Mouse (Mus musculus) urinary bladder, adult 2 months (tissue): ENCODE results near the gene Comp. TPM values are rescaled to one million over a fixed set of nuclear protein-coding genes. Genes with fewer than 3 reads are reported as not detected.

Experiments used
- DNase-seq: peaks from one replicate; pipeline ENCODE4 v3.0.0; 2022; ENCODE audit warnings: low spot score
- polyA plus RNA-seq: library from polyadenylated mRNA; depleted of rRNA; stranded (reverse); fragments of >200 nt; gene quantifications from 2 replicates; pipeline ENCODE4 v1.2.3, GENCODE M21; 2012

Comp gene
- polyA plus RNA-seq, 1 experiment: 0.23 TPM

- no peak for DNase-seq
Measured at GRCm38 (mm10) chr8:70397611-70398563, 24.5 kb downstream of the Comp start.

GRCm38 (mm10) chr8:70404212-70404611, 30.9 kb downstream of the Comp start:
- no peak for DNase-seq

GRCm38 (mm10) chr8:70405189-70405588, 31.8 kb downstream of the Comp start:
- DNase-seq: no peak

- DNase-seq: no peak
Measured at GRCm38 (mm10) chr8:70406427-70407069, 33.2 kb downstream of the Comp start.

DNA sequence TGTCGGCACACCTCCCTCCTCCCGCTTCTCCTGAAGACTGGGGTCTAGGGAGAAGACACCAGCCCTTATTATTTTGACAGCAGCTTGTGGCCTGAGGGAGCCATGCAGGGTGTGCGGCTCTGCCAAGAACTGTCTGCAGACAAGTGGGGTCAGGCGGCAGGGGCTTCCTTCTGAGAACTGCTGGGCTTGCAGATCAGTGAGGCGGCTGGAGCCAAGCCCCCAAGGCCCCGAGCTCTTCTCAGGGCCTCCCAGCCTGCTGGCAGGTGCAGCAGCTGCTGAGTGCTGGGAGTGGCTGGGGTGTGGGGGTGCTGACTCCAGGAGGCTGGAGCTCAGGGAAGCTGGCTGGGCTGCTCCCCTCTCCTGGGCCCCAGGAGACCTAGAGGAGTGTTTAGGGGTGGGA, 34.9 kb downstream of the Comp start:
- no peak for DNase-seq

DNA sequence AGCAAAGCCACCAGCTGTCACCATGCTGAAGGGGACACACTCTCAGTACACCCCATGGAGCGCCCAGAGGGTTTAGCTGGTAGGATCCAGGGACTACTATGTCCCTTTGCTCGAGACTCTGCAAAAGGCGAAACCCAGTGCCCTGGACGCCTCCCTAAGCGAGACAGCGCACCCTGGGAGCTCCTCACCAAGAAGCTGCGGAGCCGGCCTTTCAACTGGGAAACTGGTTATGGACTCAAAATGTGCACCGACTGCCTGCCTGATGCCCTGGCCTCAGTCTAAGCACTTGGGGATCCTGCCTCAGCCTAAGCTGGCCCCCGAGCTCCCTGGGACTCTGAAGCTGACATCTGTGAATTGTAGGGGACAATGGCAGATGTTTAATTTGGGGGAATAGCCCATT, 35.7 kb downstream of the Comp start:
- DNase-seq: no peak

DNA sequence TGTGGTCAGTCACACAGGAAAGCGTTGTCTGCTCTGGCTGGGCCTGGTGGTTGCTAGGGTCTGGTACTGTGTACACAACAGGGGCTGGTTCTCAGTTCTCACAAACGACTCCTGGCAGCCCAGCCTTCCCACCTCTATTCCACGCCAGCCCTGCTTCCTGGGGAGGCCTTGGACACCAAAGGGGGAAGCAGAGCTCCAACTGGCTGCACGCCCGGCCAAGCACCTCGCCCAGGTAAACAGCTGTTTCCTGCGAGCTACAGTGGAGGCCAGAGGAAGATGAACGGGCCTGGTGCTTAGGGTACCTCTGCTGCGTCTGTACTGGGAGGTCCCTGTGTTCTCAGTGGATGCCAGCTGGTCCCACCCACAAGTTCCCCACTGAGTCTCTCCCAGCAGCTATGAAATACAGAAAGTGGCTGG, 36.1 kb downstream of the Comp start:
- DNase-seq: no peak

GRCm38 (mm10) chr8:70410281-70410680, 36.9 kb downstream of the Comp start:
- DNase-seq: no peak

DNA sequence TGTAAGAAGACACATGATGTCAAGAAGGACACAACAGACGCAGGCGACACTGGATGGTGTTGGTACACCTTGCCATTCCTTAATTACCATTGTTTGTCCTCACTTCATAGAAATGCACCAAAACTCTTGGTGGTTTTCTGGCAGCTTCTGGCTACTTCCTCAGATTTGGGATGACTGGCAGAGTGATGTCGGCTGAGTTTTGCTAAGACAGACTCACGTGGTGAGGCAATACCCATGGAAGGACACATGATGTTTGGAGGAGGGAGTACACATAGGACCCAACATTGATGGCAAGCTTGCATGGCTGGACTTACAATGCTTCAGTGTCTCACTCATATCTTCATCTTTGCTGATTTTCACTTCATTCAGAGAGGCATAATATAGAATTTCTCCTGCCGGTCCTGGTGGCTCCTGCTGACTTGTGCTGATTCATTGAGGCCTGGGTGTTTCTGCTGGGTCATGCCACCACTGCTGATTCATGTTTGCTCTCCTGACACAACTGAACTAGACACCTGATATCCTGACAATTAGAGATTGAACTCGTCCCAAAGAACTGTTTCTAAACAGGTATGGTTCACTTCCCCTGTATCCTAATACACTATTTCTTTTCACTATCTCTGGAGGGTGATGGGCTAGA, 41.1 kb downstream of the Comp start:
- no peak for DNase-seq

DNA sequence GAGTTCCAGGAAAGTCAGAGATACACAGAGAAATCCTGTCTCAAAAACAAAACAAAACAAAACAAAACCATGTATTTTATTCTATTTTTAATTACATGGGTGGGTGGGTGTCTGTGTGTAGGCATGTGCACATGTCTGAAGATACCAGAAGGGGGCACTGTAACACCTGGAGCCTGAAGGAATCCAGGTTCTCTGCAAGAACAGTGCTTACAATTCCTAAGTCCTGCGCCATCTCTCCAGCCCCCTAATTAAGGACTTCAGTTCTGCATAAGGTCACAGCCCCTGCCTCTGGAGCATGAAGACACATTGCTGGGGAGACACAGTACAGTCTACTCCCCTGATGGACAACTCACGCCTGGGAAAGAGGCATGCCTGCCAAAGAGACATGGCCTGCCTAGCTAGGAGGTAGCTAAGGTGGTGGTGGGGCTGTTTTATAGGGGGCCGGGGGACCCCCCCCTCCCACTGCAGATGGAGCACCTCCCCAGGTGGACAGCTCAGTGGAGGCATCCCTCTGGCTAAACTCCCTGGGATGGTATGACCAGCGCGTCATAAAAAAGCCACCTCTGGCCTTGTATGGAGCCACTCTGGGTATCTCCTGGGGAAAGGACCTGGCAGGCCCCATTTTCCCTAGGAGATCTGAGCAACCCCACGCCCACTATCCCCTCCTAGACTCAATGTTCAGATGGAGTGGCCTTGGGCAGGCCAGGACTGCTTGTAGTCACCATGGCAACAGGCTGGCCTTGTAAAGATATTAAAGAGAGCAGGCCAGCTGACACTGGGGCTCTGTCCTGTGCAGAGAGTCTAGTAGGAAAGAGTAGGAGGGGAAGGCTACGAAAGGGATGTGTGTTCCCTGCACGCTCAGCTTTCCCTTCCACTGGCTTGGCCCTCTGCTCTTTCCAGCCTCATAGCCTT, 42.4 kb downstream of the Comp start:
- DNase-seq: no peak

DNA sequence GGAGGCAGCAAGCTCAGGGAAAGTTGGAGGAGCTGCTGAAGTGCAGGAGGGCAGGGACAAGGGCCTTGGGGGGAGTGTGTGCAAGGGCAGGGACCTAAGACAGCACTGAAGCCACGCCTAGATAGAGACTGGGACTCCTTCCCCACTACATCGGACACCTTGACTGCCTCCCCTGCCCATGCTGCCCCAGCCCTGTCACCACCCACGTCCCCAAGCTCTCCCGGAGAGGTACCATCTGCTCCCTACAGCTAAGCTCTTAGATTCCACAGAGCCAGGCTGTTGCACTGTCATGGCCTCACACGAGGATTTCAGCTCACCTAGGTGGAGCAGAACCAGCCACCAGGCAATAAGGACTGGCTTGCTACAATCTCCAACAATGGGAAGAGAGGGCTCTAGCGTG, 43.6 kb downstream of the Comp start:
- no peak for DNase-seq

- no peak for DNase-seq
Measured at GRCm38 (mm10) chr8:70417914-70418313, 44.6 kb downstream of the Comp start.

DNA sequence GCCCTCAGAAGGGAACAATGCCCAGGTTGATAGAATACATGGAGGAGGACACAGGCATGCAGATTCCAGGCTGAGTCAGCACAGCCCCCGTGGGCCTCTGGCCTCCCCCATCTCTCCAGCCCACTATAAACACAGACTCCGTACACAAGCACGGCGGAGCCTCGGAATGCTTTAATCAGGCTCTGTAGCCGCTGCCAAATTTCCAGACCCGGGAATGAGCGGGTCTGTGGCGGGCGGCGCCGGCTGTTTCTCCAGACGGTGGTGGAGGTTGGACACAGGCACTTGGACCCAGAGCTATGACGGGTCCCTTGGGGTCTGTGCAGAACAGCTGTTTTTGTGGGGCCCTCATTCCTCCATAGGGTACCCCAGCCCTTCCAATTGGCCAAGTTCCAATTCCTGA, 45.6 kb downstream of the Comp start:
- DNase-seq: no peak

- no peak for DNase-seq
Measured at GRCm38 (mm10) chr8:70419879-70420643, 46.7 kb downstream of the Comp start.

DNA sequence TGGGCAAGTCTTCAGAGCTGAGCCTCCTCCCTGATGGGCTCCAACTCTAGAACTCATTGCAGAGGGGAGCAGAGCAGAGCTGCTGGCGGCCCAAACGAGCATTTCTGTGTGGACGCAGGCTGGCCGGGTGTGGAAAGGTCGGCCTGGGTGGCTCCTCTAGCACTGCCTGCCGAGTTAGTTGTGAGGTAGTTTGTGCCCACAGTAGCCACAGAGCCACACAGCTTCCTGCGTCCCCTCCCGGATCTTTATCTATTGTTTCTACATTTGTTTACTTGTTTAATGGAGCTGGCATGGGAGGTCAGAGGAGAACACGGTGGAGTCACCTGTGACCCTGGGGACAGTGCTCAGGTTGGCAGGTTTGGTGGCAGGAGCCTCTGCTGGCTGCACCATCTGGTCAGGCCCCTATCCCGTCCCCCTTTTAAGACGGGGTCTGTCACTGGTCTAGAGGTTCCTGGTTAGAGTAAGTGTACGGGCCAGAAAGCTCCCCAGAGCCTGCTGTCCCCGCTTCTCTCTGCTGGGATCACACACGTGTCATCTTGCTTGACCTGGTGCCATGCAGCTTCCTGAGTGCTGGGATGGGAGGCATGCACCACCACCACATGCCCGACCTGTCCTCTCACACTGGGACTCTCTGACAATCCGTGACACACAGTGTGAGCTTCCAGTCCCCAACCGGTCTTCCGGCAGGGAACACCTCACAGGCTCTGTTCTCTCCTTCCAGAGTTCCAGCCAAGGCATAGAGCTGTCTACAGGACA, 48.2 kb downstream of the Comp start:
- DNase-seq: no peak

DNA sequence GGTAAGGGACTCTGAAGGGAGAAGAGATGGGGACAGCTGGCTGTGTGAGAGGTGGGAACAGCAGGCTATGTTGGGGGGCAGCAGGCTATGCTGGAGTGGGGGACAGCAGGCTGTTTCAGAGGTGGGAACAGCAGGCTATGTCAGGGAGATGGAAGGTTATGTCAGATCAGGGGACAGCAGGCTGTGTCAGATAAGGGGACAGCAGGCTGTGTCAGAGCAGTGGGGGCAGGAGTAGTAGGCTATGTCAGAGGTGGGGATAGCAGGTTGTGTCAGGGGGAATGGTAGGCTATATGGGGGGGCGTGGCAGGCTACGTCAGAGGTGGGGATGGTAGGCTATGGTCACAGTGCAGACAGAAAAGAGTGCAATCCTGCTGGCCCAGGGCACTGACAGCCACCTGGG, 49.4 kb downstream of the Comp start:
- DNase-seq: no peak

DNA sequence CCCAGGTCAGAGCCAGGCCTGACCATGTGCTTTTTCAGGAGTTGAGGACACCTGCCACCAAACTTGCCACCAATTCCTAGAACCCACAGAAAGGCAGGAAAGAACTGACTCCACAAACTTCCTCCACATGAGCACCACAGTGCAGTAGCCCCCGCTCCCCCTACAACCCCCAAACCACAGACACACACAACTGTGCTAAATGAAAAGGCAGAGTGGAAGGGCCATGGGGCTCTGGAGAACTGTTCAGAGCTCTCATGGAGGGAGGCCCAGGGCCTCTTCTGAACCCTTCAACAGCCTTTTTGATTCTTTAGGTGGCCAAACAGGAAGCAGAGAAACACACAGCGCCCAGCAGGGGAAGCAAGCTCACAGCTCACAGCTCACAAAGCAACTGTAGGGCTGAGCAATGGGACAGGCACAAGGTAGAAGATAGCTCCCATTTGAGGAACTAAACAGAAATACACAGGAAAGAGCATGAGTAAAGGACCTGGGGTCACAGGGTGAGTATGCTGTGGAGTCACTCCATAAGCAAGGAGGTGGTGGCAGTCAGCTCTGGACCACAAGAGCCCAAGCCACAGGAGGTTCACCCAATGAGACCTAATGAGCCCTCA, 53.0 kb downstream of the Comp start:
- no peak for DNase-seq

- no peak for DNase-seq
Measured at GRCm38 (mm10) chr8:70431213-70431612, 57.9 kb downstream of the Comp start.
